Mouse (Mus musculus) olfactory bulb, adult 2 months (tissue): Measurements from ENCODE around the gene Pde2a. TPM values are rescaled to one million over a fixed set of nuclear protein-coding genes. Genes with fewer than 3 reads are reported as not detected.

ENCODE experiments used
- H3K27ac ChIP-seq: fragments of 200-500 bp; 2 replicates; pipeline ENCODE4 v1.5.1; 2012; ENCODE audit warnings: low read depth, low read length; ENCODE audit not compliant: insufficient read depth
- H3K4me1 ChIP-seq: fragments of 200-500 bp; 2 replicates; pipeline ENCODE4 v1.6.1; 2012; ENCODE audit warnings: low read length; ENCODE audit not compliant: control insufficient read depth, insufficient read depth
- H3K4me3 ChIP-seq: fragments of 200-500 bp; 2 replicates; pipeline ENCODE4 v1.5.1; 2012; ENCODE audit warnings: mild to moderate bottlenecking, low read depth, low read length, moderate library complexity; ENCODE audit not compliant: insufficient read depth
- CTCF ChIP-seq: fragments of 200-500 bp; IDR thresholded peaks from 2 replicates; pipeline ENCODE4 v1.5.1; 2012; ENCODE audit warnings: low read depth, mild to moderate bottlenecking, low read length, moderate library complexity; ENCODE audit not compliant: insufficient read depth
- POLR2A ChIP-seq: fragments of 200-500 bp; IDR thresholded peaks from 2 replicates; pipeline ENCODE4 v1.6.1; 2012; ENCODE audit warnings: mild to moderate bottlenecking, low read depth, low read length, moderate library complexity; ENCODE audit not compliant: insufficient read depth
- WGBS: fragments of 180-500 bp; shearing (Covaris S2); methylation state at CpG from one replicate; pipeline ENCODE4 v1.1.7; 2018; 5-methylcytosine and 5-hydroxymethylcytosine counted together
- polyA plus RNA-seq: library from polyadenylated mRNA; stranded (reverse); fragments of >200 nt; gene quantifications from 2 replicates; pipeline ENCODE4 v1.2.4, GENCODE M21; 2012; ENCODE audit warnings: low replicate concordance; ENCODE audit not compliant: missing spikeins, insufficient read depth, insufficient read length

Gene Pde2a
- polyA plus RNA-seq, 1 experiment = not detected

- TF ChIP-seq CTCF = no peak
- no peak for TF ChIP-seq POLR2A
- no peak overlapping the region for H3K4me3 ChIP-seq
- H3K27ac ChIP-seq = no peak overlapping the region
- peaks cover 11% of the 10 kb centered on the region for H3K4me1 ChIP-seq
- 65% methylated on average over 8 of the region's 8 CpGs for WGBS
These were observed 39.1 kb upstream of the Pde2a start for GRCm38 (mm10) chr7:101382378-101382777.

- no peak overlapping the region for H3K4me3 ChIP-seq
- no peak for TF ChIP-seq POLR2A
- no peak for TF ChIP-seq CTCF
- no peak overlapping the region for H3K27ac ChIP-seq
- peaks cover 9% of the 10 kb centered on the region for H3K4me1 ChIP-seq
- WGBS = 85% methylated on average over 3 of the region's 3 CpGs
These were observed 37.7 kb upstream of the Pde2a start for GRCm38 (mm10) chr7:101383756-101384155.

DNA sequence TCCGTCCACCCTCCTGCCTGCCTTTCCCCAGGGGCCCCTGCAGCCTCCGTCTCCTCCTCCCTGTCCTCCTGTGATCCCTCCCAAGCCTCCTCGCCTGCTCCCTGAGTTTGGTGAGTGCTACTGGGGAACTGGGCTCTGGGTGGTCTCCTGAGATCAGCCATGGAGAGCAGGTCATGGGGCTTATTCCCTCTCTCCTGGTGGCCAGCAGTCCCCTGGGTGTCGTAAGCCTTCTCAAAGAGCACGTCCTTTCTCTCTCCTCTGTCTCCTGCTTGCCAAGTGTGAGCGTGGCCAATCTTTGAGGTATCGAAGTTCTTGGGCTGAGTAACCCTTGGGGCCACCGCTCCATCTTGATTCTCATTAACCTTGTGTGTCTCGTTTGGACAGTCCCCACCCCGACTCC is 36.6 kb upstream of the Pde2a start:
- H3K27ac ChIP-seq = no peak overlapping the region
- H3K4me3 ChIP-seq = no peak overlapping the region
- TF ChIP-seq POLR2A (no peak), CTCF (no peak)
- 76% methylated on average over 10 of the region's 10 CpGs for WGBS
- H3K4me1 ChIP-seq = peaks cover 9% of the 10 kb centered on the region

- peaks cover 9% of the 10 kb centered on the region for H3K4me1 ChIP-seq
- H3K27ac ChIP-seq = no peak overlapping the region
- TF ChIP-seq CTCF (no peak), POLR2A (no peak)
- no peak overlapping the region for H3K4me3 ChIP-seq
- 69% methylated on average over 6 of the region's 6 CpGs for WGBS
These were observed 36.2 kb upstream of the Pde2a start for GRCm38 (mm10) chr7:101385331-101385733.

DNA sequence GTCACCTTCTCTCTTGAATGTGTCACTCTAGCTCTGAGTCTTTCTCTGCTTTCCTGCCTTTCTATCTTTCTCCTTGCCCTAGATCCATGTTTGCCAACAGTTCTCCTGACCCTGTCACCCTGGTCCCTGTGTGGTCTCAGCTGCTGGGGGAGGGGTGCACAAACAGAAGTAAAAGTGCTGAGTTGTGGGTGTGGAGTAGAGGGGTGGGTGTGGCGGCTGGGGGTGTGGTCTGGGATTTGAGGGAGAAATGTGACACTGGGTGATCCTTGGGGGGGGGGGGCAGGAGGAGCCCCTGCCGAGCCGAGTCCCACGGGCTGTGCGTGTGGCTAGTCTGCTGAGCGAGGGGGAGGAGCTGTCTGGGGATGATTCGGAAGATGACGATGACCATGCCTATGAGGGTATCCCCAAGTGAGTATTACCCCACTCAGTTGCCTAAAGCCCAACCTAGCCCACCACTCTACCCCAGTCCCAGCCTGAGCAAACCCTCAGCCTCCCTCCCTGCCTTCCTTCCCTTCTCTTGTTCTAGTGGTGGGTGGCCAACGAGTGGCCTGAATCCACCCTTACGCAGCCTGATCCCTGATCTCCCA is 35.5 kb upstream of the Pde2a start:
- no peak overlapping the region for H3K27ac ChIP-seq
- H3K4me1 ChIP-seq = peaks cover 9% of the 10 kb centered on the region
- H3K4me3 ChIP-seq = no peak overlapping the region
- WGBS = 68% methylated on average over 10 of the region's 10 CpGs
- TF ChIP-seq POLR2A (no peak), CTCF (no peak)

DNA sequence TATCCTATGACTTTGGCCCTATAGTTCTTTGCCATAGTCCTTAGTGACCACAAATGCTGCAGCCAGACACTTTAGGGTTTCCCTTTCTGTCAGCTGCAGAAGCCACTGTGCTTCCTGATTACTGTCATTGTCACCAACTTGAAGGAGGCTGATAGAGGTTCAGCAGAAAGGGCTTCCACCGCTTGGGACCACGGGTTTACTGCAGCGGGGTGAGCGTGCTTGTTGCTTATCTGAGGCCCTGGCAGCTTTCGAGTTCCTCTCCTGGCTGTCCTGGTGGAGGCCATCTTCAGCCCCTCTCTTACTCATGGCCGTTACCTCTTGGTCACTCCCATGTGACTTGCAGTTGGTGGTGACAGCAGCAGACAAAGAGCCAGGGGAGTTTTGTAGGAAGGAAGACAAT is 32.2 kb upstream of the Pde2a start:
- TF ChIP-seq POLR2A = no peak
- TF ChIP-seq CTCF = no peak
- Histone ChIP-seq H3K27ac (no peak overlapping the region), H3K4me3 (no peak overlapping the region), H3K4me1 (peaks cover 24% of the 10 kb centered on the region)
- 98% methylated on average over 6 of the region's 6 CpGs for WGBS

- Histone ChIP-seq H3K27ac (no peak overlapping the region), H3K4me1 (peaks cover 26% of the 10 kb centered on the region), H3K4me3 (no peak overlapping the region)
- no peak for TF ChIP-seq POLR2A
- no peak for TF ChIP-seq CTCF
- WGBS = 62% methylated on average over 4 of the region's 4 CpGs
These were observed 29.5 kb upstream of the Pde2a start for GRCm38 (mm10) chr7:101391909-101392479.

DNA sequence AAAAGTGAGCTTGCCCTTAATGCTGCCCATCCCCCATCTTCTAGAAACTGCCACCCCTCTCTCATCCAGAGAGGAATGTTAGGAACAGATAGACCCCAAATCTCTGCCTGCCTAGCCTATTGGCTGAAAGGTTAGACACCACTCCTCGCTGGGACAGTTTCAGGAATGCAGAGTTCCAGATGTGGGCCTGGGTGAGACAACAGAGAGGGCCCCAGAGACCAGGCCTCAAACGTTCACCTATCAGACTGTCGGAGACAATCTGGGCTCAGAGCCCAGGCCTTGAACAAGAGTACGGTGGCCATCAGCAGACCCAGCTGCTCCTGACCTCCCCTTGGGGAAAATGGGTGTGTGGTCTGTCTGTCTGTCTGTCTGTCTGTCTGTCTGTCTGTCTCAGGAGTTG is 28.5 kb upstream of the Pde2a start:
- Histone ChIP-seq H3K4me1 (peaks cover 26% of the 10 kb centered on the region), H3K27ac (no peak overlapping the region), H3K4me3 (no peak overlapping the region)
- WGBS = 76% methylated on average over 4 of the region's 4 CpGs
- no peak for TF ChIP-seq CTCF
- no peak for TF ChIP-seq POLR2A

DNA sequence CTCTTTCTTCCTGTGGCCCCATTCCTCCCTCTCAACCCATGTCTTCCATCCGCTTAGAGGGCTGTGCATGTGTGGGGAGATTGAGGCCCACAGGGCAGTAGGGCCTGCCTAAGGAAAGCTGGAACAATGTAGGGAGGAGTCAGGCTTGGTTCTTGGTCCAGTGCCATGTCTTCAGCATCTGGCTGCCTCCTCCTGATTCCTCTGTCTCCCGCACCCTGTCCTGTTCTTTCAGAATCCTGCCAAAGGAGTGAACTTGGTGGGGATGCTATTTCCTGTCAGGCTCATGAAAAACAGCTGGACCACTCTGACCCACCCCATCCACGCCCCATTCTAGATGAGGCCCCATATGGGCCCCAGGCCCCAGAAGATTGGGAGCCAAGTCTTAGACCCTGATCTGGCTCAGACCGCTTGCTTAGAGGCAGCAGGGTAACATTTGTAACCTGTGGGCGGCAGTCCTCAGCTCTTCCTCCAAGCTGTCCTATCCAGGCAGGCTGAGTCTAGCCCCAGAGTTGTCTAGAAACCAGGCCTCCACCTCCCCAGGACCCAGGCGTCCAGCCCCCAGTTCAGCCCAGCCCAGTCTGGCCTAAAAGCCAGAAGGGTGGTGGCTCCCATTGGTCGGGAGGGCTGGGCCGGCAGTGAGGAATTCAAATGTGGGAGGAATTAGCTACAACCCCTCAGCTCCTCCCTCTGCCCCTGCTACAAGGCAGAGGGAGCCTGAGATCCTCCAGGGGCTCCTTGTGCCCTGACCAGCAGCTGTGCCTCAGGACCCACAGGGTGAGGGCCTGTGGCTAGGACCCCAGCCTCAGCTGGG is 27.6 kb upstream of the Pde2a start:
- H3K4me1 ChIP-seq = peaks cover 26% of the 10 kb centered on the region
- H3K4me3 ChIP-seq = no peak overlapping the region
- TF ChIP-seq CTCF = no peak
- TF ChIP-seq POLR2A = no peak
- WGBS = 59% methylated on average over 8 of the region's 8 CpGs
- no peak overlapping the region for H3K27ac ChIP-seq
